Mouse (Mus musculus) neural tube, embryonic 11.5 days (tissue): ENCODE data around the gene Gabbr2. TPM values are rescaled to one million over a fixed set of nuclear protein-coding genes. Genes with fewer than 3 reads are reported as not detected.
A peak's percentile ranks its signal among the peaks of the same experiment; 100 is the strongest.

Experiments used
- ATAC-seq: fragments of 200-750 bp; cut with Nextera tagmentation; 2 replicates; pipeline ENCODE4 v1.8.0; 2017; ENCODE audit warnings: moderate number of reproducible peaks, mild to moderate bottlenecking, moderate TSS enrichment, moderate library complexity; ENCODE audit not compliant: insufficient read depth, low FRiP score, low TSS enrichment
- DNase-seq: peaks from one replicate; pipeline ENCODE4 v3.0.0-alpha.2; 2015; ENCODE audit warnings: low spot score
- H3K27ac ChIP-seq: fragments of 300-500 bp; sonication (generic); 2 replicates; pipeline ENCODE4 v1.5.1; 2014; ENCODE audit warnings: low read depth, mild to moderate bottlenecking, low read length
- H3K27me3 ChIP-seq: fragments of 300-500 bp; sonication (generic); 2 replicates; pipeline ENCODE4 v1.6.1; 2014; ENCODE audit warnings: mild to moderate bottlenecking, low read length, mixed read lengths; ENCODE audit not compliant: control insufficient read depth, insufficient read depth
- H3K36me3 ChIP-seq: fragments of 300-500 bp; sonication (generic); 2 replicates; pipeline ENCODE4 v1.6.1; 2014; ENCODE audit warnings: mild to moderate bottlenecking, low read length, moderate library complexity, mixed read lengths; ENCODE audit not compliant: control insufficient read depth, insufficient read depth
- H3K4me1 ChIP-seq: fragments of 300-500 bp; sonication (generic); 2 replicates; pipeline ENCODE4 v1.6.1; 2014; ENCODE audit warnings: low read length, mixed read lengths; ENCODE audit not compliant: control insufficient read depth, insufficient read depth
- H3K4me2 ChIP-seq: fragments of 300-500 bp; sonication (generic); 2 replicates; pipeline ENCODE4 v1.6.1; 2014; ENCODE audit warnings: low read depth, mild to moderate bottlenecking, moderate library complexity
- H3K4me3 ChIP-seq: fragments of 300-500 bp; sonication (generic); 2 replicates; pipeline ENCODE4 v1.5.1; 2014; ENCODE audit warnings: low read depth, low read length
- H3K9ac ChIP-seq: fragments of 300-500 bp; sonication (generic); 2 replicates; pipeline ENCODE4 v1.6.1; 2014; ENCODE audit warnings: mild to moderate bottlenecking, low read length
- H3K9me3 ChIP-seq: fragments of 300-500 bp; sonication (generic); 2 replicates; pipeline ENCODE4 v1.6.1; 2016; ENCODE audit warnings: low read length; ENCODE audit not compliant: control insufficient read depth
- WGBS: fragments of 180-500 bp; shearing (Covaris S2); extraction: QIAGEN DNeasy Blood & Tissue Kit; methylation state at CpG from one replicate; pipeline ENCODE4 v1.1.7; 2014; 5-methylcytosine and 5-hydroxymethylcytosine counted together
- polyA plus RNA-seq: library from polyadenylated mRNA; unstranded; fragments of >200 nt; fragmentation: Nextera tagmentation; extraction: Ambion mirVana; gene quantifications from 2 replicates; pipeline ENCODE4 v1.2.1, GENCODE M21; 2014

Gene Gabbr2
- polyA plus RNA-seq, 1 experiment from 2014 or later = 0.70 TPM

- H3K9ac ChIP-seq = no peak overlapping the region
- H3K4me3 ChIP-seq = no peak overlapping the region
- H3K4me2 ChIP-seq = no peak overlapping the region
- DNase-seq (no peak), ATAC-seq (no peak)
- no peaks in the 10 kb centered on the region for H3K9me3 ChIP-seq
- no peaks in the 10 kb centered on the region for H3K36me3 ChIP-seq
- H3K27ac ChIP-seq = no peak overlapping the region
- peaks cover 5% of the 10 kb centered on the region; the same call in 1 of the 2 replicates for H3K4me1 ChIP-seq
- H3K27me3 ChIP-seq = no peaks in the 10 kb centered on the region
- 85% methylated on average over 2 of the region's 2 CpGs for WGBS
Measured at GRCm38 (mm10) chr4:46632465-46632864, 359.2 kb downstream of the Gabbr2 start.

GRCm38 (mm10) chr4:46630390-46630789 is 361.3 kb downstream of the Gabbr2 start:
- DNase-seq (no peak), ATAC-seq (no peak)
- Histone ChIP-seq H3K27ac (no peak overlapping the region), H3K9ac (no peak overlapping the region), H3K4me2 (no peak overlapping the region), H3K9me3 (no peaks in the 10 kb centered on the region), H3K4me3 (no peak overlapping the region), H3K4me1 (peaks cover 5% of the 10 kb centered on the region; the same call in 1 of the 2 replicates), H3K36me3 (no peaks in the 10 kb centered on the region), H3K27me3 (no peaks in the 10 kb centered on the region)
- WGBS = 58% methylated on average over 9 of the region's 9 CpGs

DNA sequence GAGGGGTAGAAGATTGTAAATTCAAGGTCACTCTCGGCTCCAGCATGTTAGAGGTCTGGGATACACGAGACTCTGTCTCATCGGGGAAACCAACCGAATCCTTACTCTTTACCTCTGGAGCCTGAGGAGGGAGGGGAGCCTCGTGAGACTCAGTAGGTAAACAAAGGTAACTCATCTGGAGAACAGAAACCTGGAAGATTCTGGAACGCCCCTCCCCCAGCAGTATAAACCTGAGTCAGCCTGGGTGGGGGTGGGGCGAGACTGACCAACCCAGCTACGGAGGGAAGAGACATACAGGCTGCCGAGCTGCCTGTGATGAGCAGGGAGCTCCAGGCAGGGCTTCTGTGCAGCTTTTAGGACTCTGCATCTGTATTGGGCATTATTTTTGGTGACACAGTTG is 362.8 kb downstream of the Gabbr2 start:
- Histone ChIP-seq H3K36me3 (no peaks in the 10 kb centered on the region), H3K9ac (no peak overlapping the region), H3K27ac (no peak overlapping the region), H3K4me3 (no peak overlapping the region), H3K9me3 (no peaks in the 10 kb centered on the region), H3K4me1 (peaks cover 5% of the 10 kb centered on the region; the same call in 1 of the 2 replicates), H3K4me2 (no peak overlapping the region), H3K27me3 (no peaks in the 10 kb centered on the region)
- ATAC-seq (no peak), DNase-seq (no peak)
- WGBS = 43% methylated on average over 9 of the region's 9 CpGs

GRCm38 (mm10) chr4:46628081-46628480 is 363.6 kb downstream of the Gabbr2 start:
- Histone ChIP-seq H3K4me2 (no peak overlapping the region), H3K36me3 (no peaks in the 10 kb centered on the region), H3K9ac (no peak overlapping the region), H3K27ac (no peak overlapping the region), H3K4me3 (no peak overlapping the region), H3K4me1 (peaks cover 5% of the 10 kb centered on the region; the same call in 1 of the 2 replicates), H3K27me3 (no peaks in the 10 kb centered on the region), H3K9me3 (no peaks in the 10 kb centered on the region)
- WGBS = 84% methylated on average over 11 of the region's 11 CpGs
- DNase-seq (no peak), ATAC-seq (no peak)

DNA sequence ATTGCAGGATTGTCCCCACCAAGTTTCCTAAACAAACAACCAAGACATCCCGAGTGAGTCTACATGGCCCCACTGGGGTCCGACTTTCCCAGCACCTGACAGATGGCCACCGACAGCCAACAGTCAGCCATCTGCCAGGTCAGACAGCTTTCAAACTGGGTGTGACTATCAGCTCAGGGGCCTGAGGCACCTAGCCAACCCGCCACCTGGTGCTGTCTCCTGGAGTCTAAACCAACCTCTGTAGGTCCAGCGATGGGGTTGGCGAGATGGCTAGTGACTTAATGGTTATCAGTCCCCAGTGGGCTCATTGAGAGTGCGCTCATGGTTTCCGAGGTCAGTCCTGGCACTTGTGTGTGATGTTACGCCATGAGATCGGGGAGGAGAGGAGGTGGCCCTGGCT is 366.6 kb downstream of the Gabbr2 start:
- Histone ChIP-seq H3K27ac (no peak overlapping the region), H3K27me3 (no peaks in the 10 kb centered on the region), H3K4me1 (peaks cover 5% of the 10 kb centered on the region; the same call in 1 of the 2 replicates), H3K36me3 (no peaks in the 10 kb centered on the region), H3K4me3 (no peak overlapping the region), H3K9me3 (no peaks in the 10 kb centered on the region), H3K9ac (no peak overlapping the region), H3K4me2 (no peak overlapping the region)
- 73% methylated on average over 10 of the region's 10 CpGs for WGBS
- DNase-seq = no peak
- no peak for ATAC-seq

DNA sequence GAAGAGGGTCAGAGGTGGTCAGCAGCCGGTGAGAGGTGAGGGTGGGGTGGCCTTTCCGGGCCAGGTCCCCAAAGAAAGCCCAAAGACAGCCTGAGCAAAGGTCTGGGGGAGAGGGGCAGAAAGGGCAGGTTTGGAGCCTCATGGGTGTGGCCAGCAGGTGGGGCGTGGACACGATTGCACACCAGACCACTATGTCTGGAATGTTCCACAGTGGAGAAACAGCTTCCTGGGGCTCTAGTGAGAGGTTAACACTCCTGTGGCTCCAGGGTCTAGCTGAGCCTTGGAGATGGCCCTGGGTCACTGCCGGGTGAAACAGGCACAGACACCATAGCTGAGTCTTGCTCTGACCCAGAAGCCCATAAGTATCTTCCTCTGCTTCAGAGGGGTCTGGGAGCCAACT is 368.7 kb downstream of the Gabbr2 start:
- Histone ChIP-seq H3K27ac (no peak overlapping the region), H3K4me1 (no peaks in the 10 kb centered on the region), H3K4me3 (no peak overlapping the region), H3K9me3 (no peaks in the 10 kb centered on the region), H3K4me2 (no peak overlapping the region), H3K9ac (no peak overlapping the region), H3K27me3 (no peaks in the 10 kb centered on the region), H3K36me3 (no peaks in the 10 kb centered on the region)
- no peak for ATAC-seq
- 75% methylated on average over 5 of the region's 5 CpGs for WGBS
- no peak for DNase-seq

- Histone ChIP-seq H3K4me3 (no peak overlapping the region), H3K4me2 (no peak overlapping the region), H3K27me3 (no peaks in the 10 kb centered on the region), H3K4me1 (no peaks in the 10 kb centered on the region), H3K27ac (no peak overlapping the region), H3K36me3 (no peaks in the 10 kb centered on the region), H3K9me3 (no peaks in the 10 kb centered on the region), H3K9ac (no peak overlapping the region)
- DNase-seq (no peak), ATAC-seq (no peak)
- WGBS = 84% methylated on average over 8 of the region's 8 CpGs
Measured at GRCm38 (mm10) chr4:46620946-46621345, 370.7 kb downstream of the Gabbr2 start.

DNA sequence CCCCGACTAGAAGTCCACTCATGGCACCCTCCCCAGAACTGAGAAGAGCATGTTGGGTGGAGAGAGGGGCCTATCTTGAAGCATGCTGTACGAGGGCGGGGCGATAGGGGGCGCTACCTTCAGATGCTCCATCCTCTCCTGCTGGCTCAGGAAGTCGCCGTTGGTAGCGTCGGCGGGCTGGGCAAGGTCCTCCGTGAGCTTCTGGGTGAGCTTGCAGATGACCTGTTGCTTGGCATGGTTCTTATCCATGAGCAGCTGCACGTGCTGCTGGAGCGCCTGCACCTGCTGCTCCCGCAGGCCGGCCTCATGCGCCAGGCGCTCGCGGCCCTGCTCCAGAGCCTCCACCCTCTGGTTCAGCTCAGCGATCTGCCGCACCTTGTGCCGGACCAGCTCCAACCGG is 371.3 kb downstream of the Gabbr2 start:
- Histone ChIP-seq H3K27me3 (no peaks in the 10 kb centered on the region), H3K9ac (no peak overlapping the region), H3K27ac (no peak overlapping the region), H3K4me1 (no peaks in the 10 kb centered on the region), H3K4me3 (0 out of 2 replicates have a peak overlapping the region, but pooled peaks have one; percentile 5), H3K36me3 (no peaks in the 10 kb centered on the region), H3K4me2 (peak overlapping the region; percentile 25), H3K9me3 (no peaks in the 10 kb centered on the region)
- ATAC-seq (no peak), DNase-seq (peak; percentile 40)
- WGBS = 7% methylated on average over 23 of the region's 23 CpGs

GRCm38 (mm10) chr4:46618196-46618817 is 373.4 kb downstream of the Gabbr2 start:
- WGBS = 69% methylated on average over 11 of the region's 11 CpGs

More at GRCm38 (mm10) chr4:46618196-46618817, 373.4 kb downstream of the Gabbr2 start:
- no peak overlapping the region for H3K4me3 ChIP-seq
- H3K4me1 ChIP-seq = no peaks in the 10 kb centered on the region
- no peaks in the 10 kb centered on the region for H3K9me3 ChIP-seq
- no peaks in the 10 kb centered on the region for H3K36me3 ChIP-seq
- no peak for DNase-seq
- H3K27ac ChIP-seq = no peak overlapping the region
- no peak overlapping the region for H3K4me2 ChIP-seq
- no peak for ATAC-seq
- no peaks in the 10 kb centered on the region for H3K27me3 ChIP-seq
- H3K9ac ChIP-seq = no peak overlapping the region
